Mouse (Mus musculus): ENCODE results near the gene Trmt6.

DNA sequence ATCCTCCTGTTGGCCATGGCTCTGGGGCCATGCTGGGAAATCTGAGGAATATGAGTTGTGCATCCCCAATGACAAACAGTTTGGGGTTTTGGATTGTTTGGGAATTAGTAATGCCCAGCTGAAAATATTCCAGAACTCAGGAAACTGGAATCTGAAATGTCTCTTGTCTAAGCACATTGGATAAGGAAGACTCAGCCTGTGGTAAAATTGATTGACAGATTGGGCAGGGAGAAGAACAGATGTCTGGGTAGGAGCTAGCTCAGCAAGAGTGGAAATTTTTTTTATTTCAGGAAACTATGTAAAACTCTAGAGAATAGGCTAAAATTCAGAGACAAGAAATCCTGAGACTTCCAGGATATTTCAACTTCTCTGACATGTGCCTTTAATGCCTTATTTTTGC lies 44.6 kb upstream of the Trmt6 start:
- TF ChIP-seq CTCF (IDR thresholded peaks at IDR 0.05; ENCODE audit: low read depth, low read length) (no peak), POLR2A (IDR thresholded peaks at IDR 0.05; ENCODE audit: borderline replicate concordance, low read depth, low read length) (no peak)
